Mouse (Mus musculus): Measurements from ENCODE around the gene Cltc. TPM values are rescaled to one million over a fixed set of nuclear protein-coding genes. Genes with fewer than 3 reads are reported as not detected.
"Not testable (repeated sequence)": the region's sequence is repeated elsewhere in the genome, so short reads cannot be mapped to it uniquely, and the experiment has no call there.

Cltc gene
- 133 and 135 TPM in 2 replicates for polyA plus RNA-seq (2016; fragmentation: Nextera tagmentation; extraction: Ambion mirVana)

DNA sequence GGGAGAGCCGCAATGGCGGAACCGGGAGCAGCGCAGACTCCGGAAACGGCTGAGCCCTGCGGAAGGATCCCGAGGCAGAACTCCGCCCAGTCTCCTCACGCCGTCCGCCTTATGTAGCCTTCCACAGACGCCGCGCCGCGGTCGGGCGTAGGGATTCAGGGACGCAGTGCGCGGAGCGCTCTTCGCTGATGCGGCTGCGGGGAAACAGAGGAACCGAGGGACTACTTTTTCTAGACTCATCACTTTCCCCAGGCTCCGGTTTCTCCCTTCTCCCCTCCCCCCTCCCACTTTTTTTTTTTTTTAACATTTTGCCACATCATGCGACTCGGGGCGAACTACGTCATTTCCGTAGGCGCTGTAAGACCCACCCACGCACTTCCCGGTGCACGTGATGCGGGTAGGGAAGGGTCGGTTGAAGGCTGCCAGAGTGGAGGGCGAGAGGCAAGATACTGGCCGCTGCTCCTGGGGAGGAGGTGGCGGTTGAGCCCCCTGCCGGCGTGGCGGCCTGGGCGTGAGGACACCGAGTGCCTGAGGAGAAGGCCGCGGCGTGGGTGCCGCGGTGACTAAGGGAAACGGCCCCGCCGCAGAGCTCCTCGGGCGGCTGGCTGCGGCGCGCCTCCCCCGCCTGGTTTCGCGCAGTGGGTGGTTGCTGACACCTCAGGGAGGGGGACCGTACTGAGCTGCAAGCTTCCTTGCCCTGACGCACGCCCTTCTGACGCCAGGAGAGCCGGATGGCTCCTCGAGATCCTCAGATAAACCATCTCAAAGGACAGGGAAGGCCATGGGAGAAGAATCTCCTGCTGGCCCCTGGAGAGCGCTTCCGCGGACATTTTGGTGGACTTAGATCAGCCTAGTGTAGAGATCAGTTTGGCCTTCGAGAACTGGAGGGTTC is at the start of gene Cltc:
Gene Cltc, minus strand, starts transcription at position 86 of the 892 bp plus-strand sequence.
- Histone ChIP-seq H3K4me2 (peak within 1 kb of the TSS; percentile 92), H3K36me3 (peaks cover 24% of the 10 kb centered on the region), H3K27me3 (replicated peaks) (no peaks in the 10 kb centered on the region), H3K9ac (peak within 1 kb of the TSS; percentile 99), H3K9me3 (replicated peaks) (no peaks in the 10 kb centered on the region), H3K4me3 (peak within 1 kb of the TSS; percentile 100), H3K27ac (peak within 1 kb of the TSS; percentile 100), H3K4me1 (peaks cover 62% of the 10 kb centered on the region)
- ATAC-seq: peak; percentile 85
- 1% methylated on average over 73 of the region's 73 CpGs for WGBS (ENCODE audit: insufficient replicate concordance)

DNA sequence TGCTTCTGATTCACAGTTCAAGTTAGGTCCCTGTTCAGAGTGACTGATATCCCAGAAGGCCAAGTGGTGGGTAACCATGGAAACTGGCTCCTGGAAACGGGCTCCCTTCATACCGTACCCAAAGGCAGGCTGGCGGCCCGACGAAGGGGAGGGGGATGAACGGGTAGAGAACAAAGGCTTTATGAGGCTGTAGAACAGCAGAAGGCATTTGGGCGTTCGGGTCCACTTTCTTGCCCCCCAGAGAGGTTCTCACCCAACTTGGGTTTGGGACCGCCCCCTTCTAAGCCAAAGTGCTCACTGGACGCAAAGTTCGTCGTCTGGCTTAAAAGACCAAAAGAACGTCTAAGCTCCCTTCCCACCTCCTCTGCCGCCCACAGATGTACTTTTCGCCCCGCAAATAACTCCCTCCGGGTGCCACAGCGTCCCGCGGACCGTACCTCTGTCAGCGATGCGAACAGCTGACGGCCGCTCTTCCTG is 49.7 kb upstream of the Cltc start:
- H3K27me3 ChIP-seq (replicated peaks): peaks cover 5% of the 10 kb centered on the region; the same call in 1 of the 2 replicates
- peak; percentile 66 for ATAC-seq
- under 1% methylated on average over 25 of the region's 25 CpGs for WGBS (ENCODE audit: insufficient replicate concordance)
- peaks cover 13% of the 10 kb centered on the region for H3K4me1 ChIP-seq
- H3K4me2 ChIP-seq: peak overlapping the region; percentile 82
- peak overlapping the region; percentile 80 for H3K27ac ChIP-seq
- no peaks in the 10 kb centered on the region for H3K9me3 ChIP-seq (replicated peaks)
- peak overlapping the region; percentile 86 for H3K4me3 ChIP-seq
- H3K36me3 ChIP-seq: peaks cover 14% of the 10 kb centered on the region
- H3K9ac ChIP-seq: peak overlapping the region; percentile 72

DNA sequence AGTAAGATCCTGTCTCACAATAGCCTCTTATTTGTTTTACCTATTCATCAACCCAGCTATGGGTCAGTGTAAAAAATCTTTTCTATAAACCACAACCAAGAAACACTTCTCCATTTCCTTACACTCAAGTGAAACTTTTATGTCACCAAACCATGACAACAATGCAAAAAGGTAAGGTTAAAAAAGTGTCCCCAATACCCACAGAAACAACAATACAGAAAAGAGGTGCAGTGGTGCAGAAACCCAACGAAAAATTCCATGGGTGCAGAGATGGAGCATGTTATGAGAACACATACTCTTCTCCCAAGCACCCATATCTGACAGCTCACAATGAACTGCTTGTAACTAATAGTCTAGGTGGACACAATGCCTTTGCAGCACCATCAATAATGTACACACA is 36.8 kb upstream of the Cltc start:
- Histone ChIP-seq H3K27ac (no peak overlapping the region), H3K4me1 (no peaks in the 10 kb centered on the region), H3K4me2 (no peak overlapping the region), H3K9ac (no peak overlapping the region), H3K4me3 (no peak overlapping the region), H3K36me3 (peaks cover 27% of the 10 kb centered on the region), H3K27me3 (replicated peaks) (no peaks in the 10 kb centered on the region), H3K9me3 (replicated peaks) (no peaks in the 10 kb centered on the region)
- no peak for ATAC-seq
- WGBS (ENCODE audit: insufficient replicate concordance): 53% methylated on average over 1 of the region's 1 CpGs

DNA sequence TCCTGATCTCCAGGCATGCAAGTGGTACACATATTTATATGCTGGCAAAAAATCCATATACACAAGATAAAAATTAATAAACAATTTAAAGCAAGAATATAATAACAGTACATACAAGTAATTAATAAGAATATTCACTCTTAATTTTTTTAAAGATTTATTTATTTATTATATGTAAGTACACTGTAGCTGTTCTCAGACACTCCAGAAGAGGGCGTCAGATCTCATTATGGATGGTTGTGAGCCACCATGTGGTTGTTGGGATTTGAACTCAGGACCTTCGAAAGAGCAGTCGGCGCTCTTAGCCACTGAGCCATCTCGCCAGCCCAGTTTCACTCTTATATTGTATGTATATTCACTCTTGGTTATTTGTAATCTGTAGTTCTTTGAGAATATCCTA is 30.1 kb upstream of the Cltc start:
- H3K4me3 ChIP-seq; H3K9me3 ChIP-seq (replicated peaks); H3K27me3 ChIP-seq (replicated peaks); H3K9ac ChIP-seq; H3K4me1 ChIP-seq; H3K4me2 ChIP-seq; H3K27ac ChIP-seq; ATAC-seq: not testable (repeated sequence)
- whole genome bisulfite sequencing (ENCODE audit: insufficient replicate concordance): 81% methylated on average over 5 of the region's 5 CpGs
- peaks cover 41% of the 10 kb centered on the region for H3K36me3 ChIP-seq

DNA sequence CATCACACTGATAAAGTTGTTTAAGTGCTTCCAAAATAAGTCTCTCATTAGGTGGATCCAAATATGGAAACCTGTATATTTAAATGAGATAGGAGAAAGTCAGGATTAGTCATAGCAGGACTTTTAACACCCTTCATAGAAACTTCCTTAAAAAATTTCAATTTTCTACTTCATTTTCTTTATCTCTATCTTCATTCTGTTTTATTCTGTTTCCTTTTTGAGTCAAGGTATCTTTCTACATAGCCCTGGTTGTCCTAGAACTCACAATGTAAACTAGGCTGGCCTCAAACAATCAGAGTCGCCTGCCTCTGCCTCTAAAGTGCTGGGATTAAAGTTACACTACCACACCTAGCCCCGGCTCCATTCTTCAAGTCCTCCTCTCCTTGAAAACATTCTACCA is 28.4 kb upstream of the Cltc start:
- Histone ChIP-seq H3K27me3 (replicated peaks) (no peaks in the 10 kb centered on the region), H3K4me2 (no peak overlapping the region), H3K36me3 (peaks cover 42% of the 10 kb centered on the region), H3K4me3 (no peak overlapping the region), H3K9ac (no peak overlapping the region), H3K27ac (no peak overlapping the region), H3K9me3 (replicated peaks) (no peaks in the 10 kb centered on the region), H3K4me1 (no peaks in the 10 kb centered on the region)
- 85% methylated on average over 2 of the region's 2 CpGs for WGBS (ENCODE audit: insufficient replicate concordance)
- no peak for ATAC-seq

DNA sequence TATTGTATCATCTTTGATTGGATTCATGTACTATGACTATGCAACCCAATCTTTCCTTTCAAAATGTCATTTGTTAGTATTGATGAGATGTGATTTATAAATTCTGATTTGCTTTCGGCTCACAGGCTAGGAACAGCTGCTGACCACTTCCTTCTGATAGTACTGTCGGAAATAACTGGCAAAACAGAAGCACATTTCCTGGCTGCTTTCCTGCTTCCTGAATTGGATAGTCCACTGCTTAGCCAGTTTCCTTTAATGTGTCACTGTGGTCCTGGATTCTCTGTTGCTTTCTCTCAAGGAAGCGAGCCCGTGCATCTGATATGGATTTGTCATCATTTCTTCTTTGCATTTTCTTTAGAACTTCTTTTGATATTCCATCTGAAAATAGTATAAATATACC is 12.5 kb upstream of the Cltc start:
- no peak overlapping the region for H3K9ac ChIP-seq
- peaks cover 16% of the 10 kb centered on the region for H3K36me3 ChIP-seq
- H3K27ac ChIP-seq: no peak overlapping the region
- ATAC-seq: no peak
- 55% methylated on average over 4 of the region's 4 CpGs for WGBS (ENCODE audit: insufficient replicate concordance)
- H3K9me3 ChIP-seq (replicated peaks): no peaks in the 10 kb centered on the region
- no peak overlapping the region for H3K4me2 ChIP-seq
- H3K4me3 ChIP-seq: no peak overlapping the region
- H3K27me3 ChIP-seq (replicated peaks): no peaks in the 10 kb centered on the region
- H3K4me1 ChIP-seq: no peaks in the 10 kb centered on the region

DNA sequence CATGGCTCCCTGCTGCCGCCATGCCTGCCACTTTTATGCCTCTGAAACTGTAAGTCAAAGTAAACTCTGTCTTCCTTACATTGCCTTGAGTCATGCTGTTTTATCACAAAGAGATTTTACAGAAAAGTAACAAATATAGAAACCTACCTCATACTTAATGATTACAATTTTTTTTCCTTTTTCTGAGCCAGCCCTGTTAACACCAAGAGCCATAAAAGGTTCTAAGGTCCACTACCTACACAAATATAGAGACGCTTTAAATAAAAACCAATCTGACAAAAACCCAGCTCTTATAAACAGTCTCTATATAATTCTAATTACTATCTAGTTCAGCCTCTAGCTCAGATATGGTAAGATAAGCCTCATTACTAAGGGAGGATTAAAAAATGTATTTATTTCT is 7.1 kb upstream of the Cltc start:
- H3K27me3 ChIP-seq (replicated peaks): no peaks in the 10 kb centered on the region
- WGBS (ENCODE audit: insufficient replicate concordance): 84% methylated on average over 2 of the region's 2 CpGs
- ATAC-seq: no peak
- H3K4me3 ChIP-seq: no peak overlapping the region
- no peak overlapping the region for H3K27ac ChIP-seq
- H3K4me2 ChIP-seq: no peak overlapping the region
- peaks cover 18% of the 10 kb centered on the region for H3K4me1 ChIP-seq
- H3K36me3 ChIP-seq: 0 out of 2 replicates have a peak, but pooled peaks cover 6% of the 10 kb centered on the region
- H3K9me3 ChIP-seq (replicated peaks): 0 out of 2 replicates have a peak, but pooled peaks cover 3% of the 10 kb centered on the region
- no peak overlapping the region for H3K9ac ChIP-seq

DNA sequence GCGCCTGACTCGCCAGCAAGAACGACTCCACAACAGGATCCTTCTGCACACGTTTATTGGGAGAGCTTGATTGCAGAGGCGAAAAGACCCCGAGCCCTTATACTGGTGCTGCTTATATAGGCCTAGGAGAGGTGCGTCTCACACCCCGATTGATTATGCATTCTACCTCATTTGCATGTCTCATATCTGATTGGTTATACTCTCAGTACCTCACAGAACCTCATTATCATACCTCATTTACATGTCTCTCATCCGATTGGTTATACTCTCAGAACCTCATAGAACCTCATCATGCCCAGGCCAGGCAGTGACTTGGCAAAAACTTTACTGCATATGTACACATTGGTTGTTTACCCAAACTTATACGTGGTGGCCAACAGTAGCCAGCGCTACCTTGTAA is 5.8 kb upstream of the Cltc start:
- H3K9ac ChIP-seq; H3K27ac ChIP-seq; H3K4me3 ChIP-seq; H3K27me3 ChIP-seq (replicated peaks); ATAC-seq; H3K4me2 ChIP-seq; H3K9me3 ChIP-seq (replicated peaks); H3K36me3 ChIP-seq: not testable (repeated sequence)
- peaks cover 31% of the 10 kb centered on the region for H3K4me1 ChIP-seq
- WGBS (ENCODE audit: insufficient replicate concordance): 88% methylated on average over 11 of the region's 11 CpGs

DNA sequence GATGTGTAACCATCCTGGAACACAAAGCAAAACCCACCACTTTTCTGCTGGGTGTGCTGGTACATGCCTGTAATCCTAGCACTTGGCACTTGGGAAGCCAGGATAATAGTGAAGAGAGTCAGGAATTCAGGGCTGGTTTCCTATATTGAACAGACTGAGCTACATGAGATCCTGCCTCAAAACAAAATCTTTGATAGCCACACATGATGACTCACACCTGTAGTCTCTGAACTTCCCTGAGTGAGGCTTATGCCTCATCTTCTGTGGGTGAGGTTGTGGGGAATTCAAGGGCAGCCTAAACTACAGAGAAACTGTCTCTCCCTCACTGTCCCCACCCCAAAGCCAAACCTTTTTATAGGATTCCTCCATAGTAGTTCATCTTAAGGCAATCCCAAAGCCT is 3.0 kb upstream of the Cltc start:
- H3K4me1 ChIP-seq: peaks cover 38% of the 10 kb centered on the region
- H3K4me2 ChIP-seq: no peak overlapping the region
- no peak overlapping the region for H3K4me3 ChIP-seq
- H3K27ac ChIP-seq: peak overlapping the region; percentile 100
- 0 out of 2 replicates have a peak, but pooled peaks cover 3% of the 10 kb centered on the region for H3K9me3 ChIP-seq (replicated peaks)
- no peaks in the 10 kb centered on the region for H3K27me3 ChIP-seq (replicated peaks)
- H3K36me3 ChIP-seq: peaks cover under 1% of the 10 kb centered on the region
- 0 out of 2 replicates have a peak overlapping the region, but pooled peaks have one; percentile 14 for H3K9ac ChIP-seq
- ATAC-seq: no peak

DNA sequence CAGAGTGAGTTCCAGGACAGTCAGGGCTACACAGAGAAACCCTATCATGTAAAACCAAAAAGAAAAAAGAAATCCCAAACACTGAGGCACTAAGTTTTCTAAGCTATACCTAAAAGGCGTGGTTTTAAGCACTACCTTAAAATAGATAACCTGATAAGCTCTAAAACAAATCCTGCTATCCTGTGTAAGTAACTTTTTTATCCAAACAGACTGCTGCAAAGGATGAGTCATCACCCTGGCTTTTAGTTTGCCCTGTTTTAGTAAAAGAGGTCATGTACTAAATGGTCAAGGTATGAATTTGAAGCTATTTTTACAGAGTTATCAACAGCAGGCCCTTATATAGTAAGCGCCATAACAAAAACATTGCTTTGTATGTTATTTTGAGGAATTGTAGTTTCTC is 2.5 kb upstream of the Cltc start:
- H3K27me3 ChIP-seq (replicated peaks): no peaks in the 10 kb centered on the region
- peak overlapping the region; percentile 99; the same call in 1 of the 2 replicates for H3K9ac ChIP-seq
- H3K4me3 ChIP-seq: no peak overlapping the region
- no peak for ATAC-seq
- peaks cover 42% of the 10 kb centered on the region for H3K4me1 ChIP-seq
- peaks cover 6% of the 10 kb centered on the region for H3K36me3 ChIP-seq
- WGBS (ENCODE audit: insufficient replicate concordance): 70% methylated on average over 2 of the region's 2 CpGs
- H3K9me3 ChIP-seq (replicated peaks): 0 out of 2 replicates have a peak, but pooled peaks cover 3% of the 10 kb centered on the region
- peak overlapping the region; percentile 100 for H3K27ac ChIP-seq
- peak overlapping the region; percentile 92; the same call in 1 of the 2 replicates for H3K4me2 ChIP-seq

DNA sequence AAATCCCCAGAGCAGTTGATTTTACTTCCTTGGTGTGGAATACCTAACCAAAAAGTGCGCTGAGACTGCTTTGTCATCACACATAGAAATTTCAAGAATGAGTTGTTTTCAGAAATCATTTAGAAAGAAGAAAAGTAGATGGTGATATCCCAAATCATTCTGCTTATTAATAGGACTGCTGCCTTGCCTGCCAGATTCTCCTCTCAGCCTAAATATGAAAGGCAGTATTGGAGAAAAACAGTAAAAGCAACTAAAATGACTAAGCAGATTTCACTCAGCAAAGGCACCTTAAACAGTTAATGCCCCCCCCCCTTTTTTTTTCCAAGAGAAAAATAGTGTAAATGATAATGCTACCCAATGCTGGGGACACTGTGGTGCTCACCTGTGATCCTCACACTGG is 1.9 kb upstream of the Cltc start:
- H3K9me3 ChIP-seq (replicated peaks): 0 out of 2 replicates have a peak, but pooled peaks cover 3% of the 10 kb centered on the region
- H3K4me2 ChIP-seq: peak overlapping the region; percentile 92
- ATAC-seq: no peak
- H3K36me3 ChIP-seq: peaks cover 10% of the 10 kb centered on the region
- H3K4me3 ChIP-seq: peak overlapping the region; percentile 100
- H3K4me1 ChIP-seq: peaks cover 48% of the 10 kb centered on the region
- 52% methylated on average over 1 of the region's 1 CpGs for WGBS (ENCODE audit: insufficient replicate concordance)
- H3K27me3 ChIP-seq (replicated peaks): no peaks in the 10 kb centered on the region
- H3K9ac ChIP-seq: peak overlapping the region; percentile 99
- H3K27ac ChIP-seq: peak overlapping the region; percentile 100

DNA sequence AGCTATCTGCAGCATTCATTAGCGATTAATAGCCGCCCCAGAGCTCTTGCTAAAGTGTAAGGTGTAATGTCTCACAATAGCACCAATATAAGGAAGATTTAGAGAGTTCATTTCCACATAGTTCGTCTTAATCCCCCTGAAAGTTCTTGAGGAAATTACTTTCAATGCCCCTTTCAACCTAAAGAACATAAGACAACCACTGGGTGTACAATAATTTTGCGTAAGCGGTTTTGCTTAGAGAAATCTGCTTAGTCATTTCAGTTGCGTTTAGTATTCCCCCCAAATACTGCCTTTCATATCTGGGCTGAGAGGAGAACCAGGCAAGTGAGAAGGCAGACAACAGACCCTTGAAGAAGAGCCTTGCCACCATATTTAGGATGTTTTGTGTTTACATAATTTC is 1.2 kb upstream of the Cltc start:
- Histone ChIP-seq H3K27me3 (replicated peaks) (no peaks in the 10 kb centered on the region), H3K4me2 (peak overlapping the region; percentile 92), H3K36me3 (peaks cover 17% of the 10 kb centered on the region), H3K9me3 (replicated peaks) (0 out of 2 replicates have a peak, but pooled peaks cover 3% of the 10 kb centered on the region), H3K4me3 (peak overlapping the region; percentile 100), H3K9ac (peak overlapping the region; percentile 99), H3K27ac (peak overlapping the region; percentile 100), H3K4me1 (peaks cover 55% of the 10 kb centered on the region)
- ATAC-seq: no peak; the same call in 1 of the 2 replicates
- WGBS (ENCODE audit: insufficient replicate concordance): 7% methylated on average over 6 of the region's 6 CpGs

All from liver, embryonic 12.5 days (tissue).